Mouse (Mus musculus): Measurements from ENCODE around the gene Kctd3.

The Kctd3 gene

DNA sequence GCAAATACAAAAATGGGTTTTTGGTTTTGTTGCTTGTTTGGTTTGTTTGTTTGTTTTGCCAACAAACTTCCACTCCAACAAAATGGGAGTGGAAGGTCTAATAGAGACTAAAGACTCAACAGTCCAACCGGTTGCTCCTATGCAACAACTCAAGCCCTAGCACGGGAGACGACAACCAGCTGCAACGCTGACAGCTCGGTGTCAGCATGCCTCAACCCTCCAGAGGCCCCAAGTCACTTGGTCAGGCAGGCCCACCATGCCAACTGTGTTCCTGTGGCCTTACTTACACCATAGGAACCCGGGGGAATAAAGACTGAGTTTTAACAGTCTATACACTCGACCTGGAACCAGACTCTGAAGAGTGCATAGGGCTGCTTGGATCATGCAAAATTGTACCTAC is 815 bp downstream of the Kctd3 start:
- peak in 1 of 2 experiments; percentile 45 for DNase-seq

DNA sequence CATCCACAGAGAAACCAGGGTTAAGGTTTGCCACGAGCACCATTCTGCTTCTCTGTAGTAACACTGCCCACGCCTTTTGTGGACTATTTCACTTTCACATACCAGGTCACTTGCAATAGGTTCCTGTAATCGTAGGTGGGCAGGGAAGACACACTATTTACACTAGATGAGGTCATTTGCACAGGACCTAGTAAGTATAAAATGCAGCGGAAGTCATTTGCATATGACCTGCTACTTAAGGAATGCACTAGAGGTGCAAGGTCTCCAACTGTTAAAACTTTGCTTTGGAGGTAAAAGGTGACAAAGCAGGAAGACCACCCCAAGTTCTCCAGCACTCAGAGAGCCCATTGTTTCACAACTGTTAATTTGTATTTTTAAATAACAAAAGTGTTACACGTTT is 1.4 kb downstream of the Kctd3 start:
- DNase-seq: no peak

DNA sequence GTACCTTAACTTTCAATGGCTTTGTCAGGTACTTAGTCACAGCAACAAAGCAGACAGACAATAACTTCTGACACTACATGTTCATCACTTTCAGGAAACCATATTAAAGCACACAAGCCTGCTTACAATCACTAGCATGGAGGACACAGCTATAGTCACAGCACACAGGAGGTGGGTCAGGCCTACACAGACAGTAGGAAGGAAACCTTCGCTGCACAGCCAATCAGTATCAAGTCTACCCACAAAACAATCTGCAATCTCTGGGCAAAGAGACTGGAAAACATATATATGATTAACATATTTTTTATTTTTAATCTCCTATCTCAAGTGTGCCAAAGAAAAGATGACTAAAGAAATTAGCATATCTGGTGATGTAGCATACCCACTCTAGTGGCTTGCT is 2.9 kb downstream of the Kctd3 start:
- DNase-seq: no peak

DNA sequence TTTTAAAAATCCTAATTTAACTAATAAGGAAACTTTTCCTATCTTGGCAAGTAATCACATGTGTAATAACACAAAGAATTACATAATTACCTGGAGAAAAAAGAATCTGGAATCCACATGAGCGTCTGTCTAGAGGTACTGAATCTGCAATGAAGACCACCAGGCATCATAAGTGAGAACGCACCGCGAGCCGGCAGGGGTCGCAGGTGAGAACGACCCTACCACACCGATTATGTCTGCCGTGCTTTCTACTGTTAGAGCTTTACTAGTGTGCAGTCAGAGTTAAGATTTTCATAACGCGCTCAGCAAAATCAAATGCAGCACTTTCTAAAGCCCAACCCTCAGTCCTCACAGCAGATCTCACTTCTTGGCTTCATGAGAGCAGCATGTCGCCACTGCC is 5.8 kb downstream of the Kctd3 start:
- no peak for DNase-seq

DNA sequence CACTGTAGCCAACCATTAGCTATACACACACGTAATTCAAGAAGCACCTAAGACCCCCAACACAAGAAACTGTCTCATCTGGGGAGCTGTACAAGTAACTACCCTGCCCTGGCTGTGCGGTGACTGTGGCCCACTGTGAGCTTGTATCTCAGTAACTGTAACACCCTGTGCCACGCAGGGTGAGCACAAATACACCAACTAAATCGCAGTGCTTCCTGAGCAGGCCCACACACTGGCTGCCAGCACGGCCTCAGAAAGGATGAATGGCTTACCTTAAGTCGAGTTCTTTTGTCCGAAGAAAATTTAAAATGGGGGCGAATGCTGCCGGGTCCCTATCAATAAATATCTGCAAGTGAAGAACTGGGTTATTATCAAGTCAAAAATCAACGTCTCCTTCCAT is 7.7 kb downstream of the Kctd3 start:
- DNase-seq: no peak

DNA sequence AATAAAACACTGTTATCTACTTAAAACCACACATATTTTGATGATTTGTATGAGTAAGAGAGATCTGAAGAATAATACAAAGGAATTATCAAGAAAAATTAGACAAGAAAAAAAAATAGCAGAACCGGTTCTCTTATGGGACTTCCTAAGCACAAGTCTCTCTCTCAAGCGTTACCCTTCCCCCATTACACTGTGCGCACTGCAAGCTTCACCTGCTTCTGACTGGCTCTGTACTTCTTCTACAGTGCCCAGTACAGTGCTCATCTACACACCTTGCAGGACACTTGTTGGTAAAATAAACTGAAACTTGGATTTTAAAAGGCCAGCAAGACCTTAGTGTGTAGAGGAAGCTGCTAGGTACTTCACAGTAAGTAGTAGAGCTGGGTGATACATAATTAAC is 9.7 kb downstream of the Kctd3 start:
- no peak for DNase-seq

DNA sequence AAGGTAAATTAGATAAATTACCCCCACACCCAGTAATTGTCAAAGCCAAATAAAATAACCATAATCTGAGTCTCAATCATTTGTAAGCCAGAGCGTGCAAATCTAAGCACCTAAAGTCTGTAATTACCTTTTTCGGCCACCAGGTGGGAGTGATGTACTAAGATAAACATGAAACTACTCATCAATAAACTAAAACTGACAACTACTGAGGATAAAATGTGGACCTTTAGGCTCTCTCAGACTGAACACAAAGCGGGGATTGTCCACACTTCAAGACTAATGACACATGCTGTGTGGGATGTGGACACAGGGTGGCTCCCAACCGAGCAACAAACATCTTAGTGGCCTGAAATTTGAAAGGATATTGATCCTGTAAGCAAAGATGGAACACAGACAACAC is 14.4 kb downstream of the Kctd3 start:
- peak in 1 of 2 experiments; percentile 30 for DNase-seq

DNA sequence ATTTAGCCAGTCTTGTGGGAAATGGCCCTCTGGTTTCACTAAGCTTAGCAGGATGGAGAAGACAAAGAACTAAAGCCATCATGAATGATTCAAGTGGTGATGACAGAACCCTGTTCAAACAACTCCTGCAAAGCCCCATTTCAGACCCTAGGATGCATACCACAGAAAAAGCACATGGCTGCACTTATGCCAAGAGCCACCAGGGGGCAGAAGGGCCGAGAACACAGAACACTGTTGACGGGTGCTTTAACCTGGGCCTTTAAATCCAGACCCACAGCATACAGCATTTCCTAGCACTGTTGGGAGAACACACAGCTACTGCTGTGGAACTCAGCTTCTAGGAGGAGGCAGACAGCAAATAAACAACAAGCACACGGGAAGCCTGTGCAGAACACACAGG is 27.6 kb downstream of the Kctd3 start:
- peak; percentile 59 to 73 for DNase-seq

DNA sequence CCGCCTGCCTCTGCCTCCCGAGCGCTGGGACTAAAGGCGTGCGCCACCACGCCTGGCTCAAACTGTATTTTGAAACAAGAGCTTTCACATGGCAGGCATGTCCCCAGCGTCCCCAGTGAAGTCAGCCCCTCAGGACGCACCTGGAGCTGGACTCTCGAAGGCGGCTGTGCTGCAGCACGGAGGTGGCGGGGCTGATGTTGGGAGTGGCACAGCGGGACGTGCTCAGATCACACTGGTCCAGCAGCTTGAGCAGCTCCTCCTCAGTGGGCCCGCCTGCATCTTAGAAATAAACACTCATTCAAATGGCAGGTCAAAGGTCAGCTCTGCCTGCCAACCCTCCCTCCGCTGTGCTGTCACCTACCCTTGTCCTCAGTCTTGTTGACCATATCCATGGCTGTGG is 33.7 kb downstream of the Kctd3 start:
- no peak for DNase-seq

DNA sequence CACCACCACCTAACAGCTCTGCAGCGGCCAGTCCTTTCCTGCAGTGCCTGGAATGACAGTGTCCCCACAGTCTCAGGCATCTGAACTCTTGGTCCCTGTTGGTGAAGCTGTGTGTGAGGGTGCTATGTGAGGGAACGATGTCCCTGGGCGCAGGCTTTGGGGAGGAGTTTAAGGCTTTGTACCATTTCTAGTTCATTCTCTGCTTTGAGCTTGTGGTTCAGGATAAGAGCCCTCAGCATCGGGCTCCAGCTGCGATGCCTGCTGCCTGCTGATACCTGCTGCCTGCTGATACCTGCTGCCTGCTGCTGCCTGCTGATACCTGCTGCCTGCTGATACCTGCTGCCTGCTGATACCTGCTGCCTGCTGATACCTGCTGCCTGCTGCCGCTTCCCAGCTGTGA is 34.6 kb downstream of the Kctd3 start:
- no peak for DNase-seq

DNA sequence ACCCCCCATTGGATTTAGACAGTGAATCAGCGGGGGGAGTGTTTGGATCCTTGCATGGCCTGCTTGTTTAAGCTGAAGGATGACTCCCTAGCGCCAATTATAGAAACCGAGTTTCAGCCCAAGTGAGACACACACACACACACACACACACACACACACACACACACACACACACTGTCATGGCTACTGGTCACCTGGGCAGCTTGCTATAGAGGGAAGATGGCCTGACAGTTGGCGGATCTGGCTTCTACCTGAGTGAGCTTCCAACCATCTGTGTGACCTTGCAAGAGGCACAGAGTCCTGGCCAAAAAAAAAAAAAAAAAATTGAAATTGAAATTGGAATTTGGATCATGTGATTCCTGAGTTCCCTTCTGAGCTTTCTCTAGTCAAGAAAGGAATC is 55.1 kb downstream of the Kctd3 start:
- DNase-seq: no peak

DNA sequence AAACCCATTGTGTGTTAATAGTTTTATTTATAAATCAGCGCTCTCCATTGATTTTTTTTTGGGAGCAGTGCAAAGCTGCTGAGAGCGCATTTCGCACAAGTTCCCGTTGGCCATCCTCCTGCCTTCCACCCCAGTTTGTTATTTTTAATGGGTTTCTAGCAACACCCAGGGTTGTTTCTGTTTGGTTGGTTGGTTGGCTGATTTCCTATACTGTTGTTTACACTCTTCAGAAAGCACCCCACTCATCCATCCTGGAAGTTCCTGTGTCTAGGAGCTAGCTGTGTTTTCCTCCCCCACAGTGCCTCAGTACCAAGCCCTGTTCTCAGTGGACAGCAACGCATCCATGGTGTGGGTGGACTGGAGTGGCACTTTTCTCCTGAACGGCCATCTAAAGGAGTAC is 56.5 kb downstream of the Kctd3 start:
- DNase-seq: no peak

DNA sequence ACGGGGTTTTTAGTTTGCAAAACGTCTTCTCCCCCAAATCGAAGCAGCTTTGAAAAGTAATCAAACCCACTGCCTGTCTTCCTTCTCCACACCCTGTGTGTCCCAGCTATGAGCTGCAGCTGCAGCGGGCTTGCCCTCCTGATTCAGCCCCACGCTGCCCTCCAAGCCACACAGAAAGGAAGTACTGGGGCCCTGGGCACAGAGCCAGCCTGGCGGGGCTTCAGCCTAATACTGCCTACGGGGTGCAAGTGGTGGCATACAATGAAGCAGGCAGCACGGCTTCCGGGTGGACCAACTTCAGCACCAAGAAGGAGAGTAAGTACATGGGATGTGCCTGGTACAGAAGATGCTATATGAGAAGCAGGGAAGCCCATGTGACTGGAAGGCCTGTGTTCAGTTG is 59.4 kb downstream of the Kctd3 start:
- DNase-seq: peak; percentile 24 to 41

DNA sequence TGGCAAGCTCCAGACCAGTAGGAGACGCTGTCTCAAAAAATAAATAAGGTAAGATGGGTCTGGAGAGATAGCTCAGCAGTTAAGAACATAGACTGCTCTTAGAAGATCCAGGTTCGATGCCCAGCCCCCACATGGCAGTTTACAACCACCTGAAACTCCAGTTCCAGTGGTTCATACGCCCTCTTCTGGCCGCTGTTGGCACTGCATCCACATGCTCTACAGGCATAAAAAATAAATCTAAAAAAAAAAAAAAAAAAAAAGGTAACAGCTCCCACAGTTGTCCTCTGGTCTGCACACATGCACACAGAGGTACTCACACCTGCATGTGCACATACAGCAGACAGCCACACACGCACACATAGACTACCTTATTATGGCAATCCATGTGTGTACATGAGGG is 59.8 kb downstream of the Kctd3 start:
- peak in 1 of 2 experiments; percentile 17 for DNase-seq

DNA sequence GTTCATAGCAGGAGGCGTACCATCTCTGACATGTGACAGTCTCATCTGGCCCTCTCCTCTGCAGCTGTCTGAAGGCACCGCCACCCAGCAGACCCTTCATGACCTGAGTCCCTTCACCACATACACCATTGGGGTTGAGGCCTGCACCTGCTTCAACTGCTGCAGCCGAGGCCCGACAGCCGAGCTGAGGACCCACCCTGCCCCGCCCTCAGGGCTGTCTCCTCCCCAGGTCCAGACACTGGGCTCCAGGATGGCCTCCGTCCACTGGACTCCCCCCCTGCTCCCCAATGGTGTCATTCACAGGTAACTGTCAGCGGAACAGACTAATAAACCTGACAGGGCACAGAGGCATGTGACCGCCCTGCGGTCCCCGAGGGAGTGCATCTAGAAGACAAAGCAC is 60.8 kb downstream of the Kctd3 start:
- no peak for DNase-seq

DNA sequence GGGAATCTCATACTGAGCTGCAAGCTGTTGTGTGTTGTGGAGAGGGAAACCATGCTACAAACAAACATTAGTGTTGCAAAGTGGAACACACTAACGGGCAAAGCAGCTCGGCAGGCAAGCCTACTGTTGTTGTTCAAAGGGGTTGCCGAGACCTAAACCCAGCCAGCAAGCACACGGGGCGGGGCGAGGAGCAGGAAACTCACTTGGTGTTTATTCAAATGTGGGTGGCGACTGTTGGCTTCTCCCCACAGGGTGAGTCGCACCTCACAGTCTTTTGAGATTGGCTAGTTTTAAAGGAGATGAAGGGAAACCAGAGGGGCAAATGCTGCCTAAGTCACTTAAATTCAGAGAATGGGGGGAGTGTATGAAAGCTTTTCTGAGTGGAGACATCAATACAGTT is 62.3 kb downstream of the Kctd3 start:
- peak; percentile 25 for DNase-seq

DNA sequence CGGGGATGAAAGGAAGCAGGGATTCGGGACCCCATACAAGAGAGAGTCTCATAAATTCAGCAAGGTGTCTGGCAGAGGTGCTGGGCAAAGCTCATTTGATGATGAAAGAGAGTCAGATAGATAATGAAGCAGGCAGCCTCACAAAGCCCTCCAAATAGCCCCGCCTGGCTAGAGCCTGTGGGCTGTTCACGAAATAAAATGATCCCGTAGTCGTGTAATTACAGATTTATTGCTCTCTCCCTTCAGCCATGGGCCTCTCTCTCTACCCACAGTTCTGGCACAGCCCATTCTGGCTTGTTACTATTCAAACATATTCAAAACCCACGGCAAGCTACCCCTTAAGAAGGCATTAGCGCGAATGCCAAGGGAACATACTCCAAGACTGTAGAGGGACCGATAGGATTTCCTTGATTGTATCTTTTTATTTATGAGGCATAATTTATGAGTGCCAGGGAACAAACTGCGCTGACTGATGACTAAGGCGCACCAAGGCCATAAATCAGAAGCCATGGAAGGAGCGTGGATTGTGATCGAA is 70.3 kb downstream of the Kctd3 start:
- no peak for DNase-seq
